Mouse (Mus musculus): ENCODE measurements around the gene Pank2. TPM values are rescaled to one million over a fixed set of nuclear protein-coding genes. Genes with fewer than 3 reads are reported as not detected.
A peak's percentile ranks its signal among the peaks of the same experiment; 100 is the strongest.

Pank2 gene
- polyA plus RNA-seq, 1 experiment from 2014 or later = 36.7 TPM

GRCm38 (mm10) chr2:131337602-131338001 is 75.3 kb downstream of the Pank2 start:
- TF ChIP-seq CTCF (IDR thresholded peaks at IDR 0.05; ENCODE audit: low read depth) = no peak
- H3K9me3 ChIP-seq (replicated peaks; ENCODE audit: low read length) = no peaks in the 10 kb centered on the region
- WGBS = 63% methylated on average over 6 of the region's 6 CpGs
- no peaks in the 10 kb centered on the region for H3K4me1 ChIP-seq (replicated peaks; ENCODE audit: insufficient read depth, low read length)
- H3K27me3 ChIP-seq (ENCODE audit: insufficient read depth, low read length) = no peaks in the 10 kb centered on the region
- H3K9ac ChIP-seq (ENCODE audit: low read depth, low read length) = no peak overlapping the region
- H3K36me3 ChIP-seq (ENCODE audit: insufficient read depth, low read length) = no peaks in the 10 kb centered on the region
- ATAC-seq (replicated peaks; ENCODE audit: low FRiP score, low read depth) (no peak), DNase-seq (ENCODE audit: low spot score) (no peak)
- no peak overlapping the region for H3K27ac ChIP-seq
- no peak overlapping the region for H3K4me3 ChIP-seq (replicated peaks; ENCODE audit: low read depth, low read length)
- no peak overlapping the region for H3K4me2 ChIP-seq (ENCODE audit: low read length)

GRCm38 (mm10) chr2:131344449-131344848 is 82.2 kb downstream of the Pank2 start:
- no peak for TF ChIP-seq CTCF (IDR thresholded peaks at IDR 0.05; ENCODE audit: low read depth)
- no peak for DNase-seq (ENCODE audit: low spot score)
- Histone ChIP-seq H3K27me3 (ENCODE audit: insufficient read depth, low read length) (no peaks in the 10 kb centered on the region), H3K27ac (no peak overlapping the region), H3K9me3 (replicated peaks; ENCODE audit: low read length) (no peaks in the 10 kb centered on the region), H3K9ac (ENCODE audit: low read depth, low read length) (no peak overlapping the region), H3K4me2 (ENCODE audit: low read length) (no peak overlapping the region), H3K4me1 (replicated peaks; ENCODE audit: insufficient read depth, low read length) (no peaks in the 10 kb centered on the region), H3K4me3 (replicated peaks; ENCODE audit: low read depth, low read length) (no peak overlapping the region), H3K36me3 (ENCODE audit: insufficient read depth, low read length) (no peaks in the 10 kb centered on the region)
- no peak for ATAC-seq (replicated peaks; ENCODE audit: low FRiP score, low read depth)
- 91% methylated on average over 3 of the region's 3 CpGs for WGBS

- 13% methylated on average over 3 of the region's 3 CpGs for WGBS
- no peaks in the 10 kb centered on the region for H3K27me3 ChIP-seq (ENCODE audit: insufficient read depth, low read length)
- H3K27ac ChIP-seq = no peak overlapping the region
- no peaks in the 10 kb centered on the region for H3K9me3 ChIP-seq (replicated peaks; ENCODE audit: low read length)
- H3K9ac ChIP-seq (ENCODE audit: low read depth, low read length) = no peak overlapping the region
- H3K36me3 ChIP-seq (ENCODE audit: insufficient read depth, low read length) = no peaks in the 10 kb centered on the region
- no peaks in the 10 kb centered on the region for H3K4me1 ChIP-seq (replicated peaks; ENCODE audit: insufficient read depth, low read length)
- no peak for TF ChIP-seq CTCF (IDR thresholded peaks at IDR 0.05; ENCODE audit: low read depth)
- no peak overlapping the region for H3K4me3 ChIP-seq (replicated peaks; ENCODE audit: low read depth, low read length)
- DNase-seq (ENCODE audit: low spot score) = no peak
- H3K4me2 ChIP-seq (ENCODE audit: low read length) = no peak overlapping the region
- no peak for ATAC-seq (replicated peaks; ENCODE audit: low FRiP score, low read depth)
These were observed 83.3 kb downstream of the Pank2 start for GRCm38 (mm10) chr2:131345556-131345955.

Small RNA genes within 50 kb of the gene (microRNA-seq; reads per million reads assigned to microRNA genes)
- 39.7 reads per million, percentile 42 among the genes with 10 or more reads in this experiment for gene Mir103-2

Other genes starting within 250 kb of the Pank2 start
- 14.2 and 14.5 TPM in 2 replicates for gene Gfra4, start 219.4 kb upstream of the Pank2 start, polyA plus RNA-seq (2015; fragmentation: Nextera tagmentation; extraction: Ambion mirVana)
- 1.1 and 1.9 TPM in 2 replicates for gene Adam33, start 198.7 kb upstream of the Pank2 start, polyA plus RNA-seq (2015; fragmentation: Nextera tagmentation; extraction: Ambion mirVana)
- gene Siglec1, start 175.7 kb upstream of the Pank2 start, polyA plus RNA-seq (2015; fragmentation: Nextera tagmentation; extraction: Ambion mirVana) = 0.33 and 0.41 TPM in 2 replicates
- gene Hspa12b, start 135.2 kb upstream of the Pank2 start, polyA plus RNA-seq (2015; fragmentation: Nextera tagmentation; extraction: Ambion mirVana) = 9.4 and 9.8 TPM in 2 replicates
- gene Gm11037, start 129.0 kb upstream of the Pank2 start, polyA plus RNA-seq (2015; fragmentation: Nextera tagmentation; extraction: Ambion mirVana) = not detected in 2 replicates
- 84.8 and 91.5 TPM in 2 replicates for gene 1700037H04Rik, start 102.4 kb upstream of the Pank2 start, polyA plus RNA-seq (2015; fragmentation: Nextera tagmentation; extraction: Ambion mirVana)
- 13.1 and 15.3 TPM in 2 replicates for gene Cenpb, start 82.4 kb upstream of the Pank2 start, polyA plus RNA-seq (2015; fragmentation: Nextera tagmentation; extraction: Ambion mirVana)
- gene Cdc25b, start 75.5 kb upstream of the Pank2 start, polyA plus RNA-seq (2015; fragmentation: Nextera tagmentation; extraction: Ambion mirVana) = 36.1 and 39.0 TPM in 2 replicates
- 3.7 and 4.0 TPM in 2 replicates for gene Spef1, start 75.2 kb upstream of the Pank2 start, polyA plus RNA-seq (2015; fragmentation: Nextera tagmentation; extraction: Ambion mirVana)
- 29.9 and 33.4 TPM in 2 replicates for gene Ap5s1, start 55.4 kb upstream of the Pank2 start, polyA plus RNA-seq (2015; fragmentation: Nextera tagmentation; extraction: Ambion mirVana)
- gene Mavs, start 28.4 kb upstream of the Pank2 start, polyA plus RNA-seq (2015; fragmentation: Nextera tagmentation; extraction: Ambion mirVana) = 31.8 and 34.2 TPM in 2 replicates
- gene Rnf24, start 90.4 kb downstream of the Pank2 start, polyA plus RNA-seq (2015; fragmentation: Nextera tagmentation; extraction: Ambion mirVana) = 2.6 and 2.9 TPM in 2 replicates
- gene Smox, start 229.0 kb downstream of the Pank2 start, polyA plus RNA-seq (2015; fragmentation: Nextera tagmentation; extraction: Ambion mirVana) = 26.8 and 30.5 TPM in 2 replicates